Mouse (Mus musculus): ENCODE results near the gene Fam161a. TPM values are rescaled to one million over a fixed set of nuclear protein-coding genes. Genes with fewer than 3 reads are reported as not detected.

Gene Fam161a
- total RNA-seq (2014; fragmentation: Nextera tagmentation) (2.5 and 9.3 TPM in 2 replicates), total RNA-seq (2017) (3.1 and 3.5 TPM in 2 replicates), polyA plus RNA-seq (2012) (0.35 and 0.67 TPM in 2 replicates)

DNA sequence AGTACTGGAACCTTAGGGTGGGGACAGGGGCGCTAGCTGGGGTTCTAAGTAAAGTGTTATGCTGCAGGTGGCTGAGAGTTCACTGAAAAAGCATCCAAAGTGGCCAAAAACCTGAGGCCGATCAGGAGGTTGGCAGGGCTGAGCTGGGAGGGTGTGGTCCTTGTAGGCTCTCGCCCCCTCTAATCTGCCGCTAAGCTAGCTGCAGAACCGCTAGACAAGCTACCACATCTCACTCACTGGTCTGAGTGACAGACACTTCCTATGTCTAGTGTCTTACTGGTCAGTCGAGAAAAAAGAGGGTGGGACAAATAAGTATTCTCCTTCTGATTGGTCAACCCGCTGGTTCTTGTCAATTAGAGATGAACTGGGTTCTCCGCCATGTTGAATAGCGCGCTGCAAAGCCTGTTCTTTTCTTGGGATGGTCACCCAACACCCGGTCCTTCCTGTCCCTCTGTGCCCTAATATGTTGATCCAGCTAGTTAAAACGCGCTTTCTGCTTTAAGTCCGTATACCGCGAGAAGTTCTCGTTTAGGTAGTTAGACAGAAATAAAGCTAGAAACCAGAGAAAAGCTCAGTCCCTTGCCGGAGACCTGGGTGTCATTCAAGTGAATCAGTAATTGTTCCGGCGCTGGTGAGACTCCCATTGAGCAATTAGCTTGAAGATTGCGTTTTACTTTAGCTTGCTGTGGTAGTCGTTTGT, at the start of gene Fam161a:
Fam161a (plus strand) TSS at position 51 of the 700 bp plus-strand sequence.
- peak; percentile 91 for DNase-seq (ENCODE audit: low spot score)
- TF ChIP-seq CTCF (IDR thresholded peaks at IDR 0.05; ENCODE audit: low read depth, low read length), result no peak
- TF ChIP-seq POLR2AphosphoS5 (IDR thresholded peaks at IDR 0.05; ENCODE audit: insufficient replicate concordance, low read depth, low read length), result 0 out of 2 replicates have a peak, but pooled peaks have one; percentile 15
- H3K4me1 ChIP-seq (ENCODE audit: insufficient read depth, low read depth, low read length), result peaks cover 14% of the 10 kb centered on the region

DNA sequence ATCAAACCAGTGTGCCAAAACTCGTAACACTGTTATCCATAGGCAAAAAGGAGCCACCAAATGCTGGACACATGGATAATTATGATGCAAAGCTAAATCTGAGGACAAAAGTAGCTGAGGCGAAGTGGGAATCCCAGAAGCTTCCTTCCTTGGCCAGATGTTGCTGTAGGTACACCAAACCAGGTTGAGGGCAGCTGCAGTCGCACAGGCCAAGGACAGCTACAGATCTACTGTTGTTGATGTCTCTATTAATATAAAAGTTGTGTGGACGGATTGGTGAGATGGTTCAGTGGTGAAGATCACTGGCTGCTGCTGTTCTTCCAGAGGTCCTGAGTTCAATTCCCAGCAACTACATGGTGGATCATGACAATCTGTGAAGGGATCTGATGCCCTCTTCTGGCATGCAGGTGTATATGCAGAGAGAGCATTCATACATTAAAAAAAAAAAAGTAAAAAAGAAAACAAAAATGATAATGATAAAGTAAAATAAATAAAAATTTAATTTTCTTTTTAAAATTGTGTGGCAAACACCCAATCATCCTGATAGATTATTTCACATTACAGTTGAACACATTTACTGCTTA, 49.4 kb upstream of the Fam161a start:
- Histone ChIP-seq H3K9me3 (replicated peaks) (no peaks in the 10 kb centered on the region), H3K36me3 (replicated peaks) (peaks cover 43% of the 10 kb centered on the region), H3K27me3 (ENCODE audit: insufficient read depth, low read length) (no peaks in the 10 kb centered on the region), H3K4me3 (ENCODE audit: low read depth, low read length) (no peak overlapping the region), H3K4me1 (ENCODE audit: insufficient read depth, low read depth, low read length) (peaks cover 6% of the 10 kb centered on the region)
- ATAC-seq (ENCODE audit: extremely low read depth, insufficient number of reproducible peaks, low FRiP score, poor library complexity, severe bottlenecking) (no peak), DNase-seq (ENCODE audit: low spot score) (no peak)
- TF ChIP-seq TAL1 (conservative IDR thresholded peaks at IDR 0.05; ENCODE audit: low read depth, low read length), result no peak
- no peak for TF ChIP-seq POLR2AphosphoS5 (IDR thresholded peaks at IDR 0.05; ENCODE audit: insufficient replicate concordance, low read depth, low read length)
- no peak for TF ChIP-seq GATA2 (IDR thresholded peaks at IDR 0.05; ENCODE audit: borderline replicate concordance, low read depth, low read length)
- TF ChIP-seq CTCF (IDR thresholded peaks at IDR 0.05; ENCODE audit: low read depth, low read length), result no peak

More for the DNA sequence above, at the start of gene Fam161a:
- Histone ChIP-seq H3K27me3 (ENCODE audit: insufficient read depth, low read length) (no peaks in the 10 kb centered on the region), H3K9me3 (replicated peaks) (no peaks in the 10 kb centered on the region), H3K4me3 (ENCODE audit: low read depth, low read length) (peak within 1 kb of the TSS; percentile 75), H3K36me3 (replicated peaks) (peaks cover 36% of the 10 kb centered on the region)
- peak; percentile 88 for ATAC-seq (ENCODE audit: extremely low read depth, insufficient number of reproducible peaks, low FRiP score, poor library complexity, severe bottlenecking)

DNA sequence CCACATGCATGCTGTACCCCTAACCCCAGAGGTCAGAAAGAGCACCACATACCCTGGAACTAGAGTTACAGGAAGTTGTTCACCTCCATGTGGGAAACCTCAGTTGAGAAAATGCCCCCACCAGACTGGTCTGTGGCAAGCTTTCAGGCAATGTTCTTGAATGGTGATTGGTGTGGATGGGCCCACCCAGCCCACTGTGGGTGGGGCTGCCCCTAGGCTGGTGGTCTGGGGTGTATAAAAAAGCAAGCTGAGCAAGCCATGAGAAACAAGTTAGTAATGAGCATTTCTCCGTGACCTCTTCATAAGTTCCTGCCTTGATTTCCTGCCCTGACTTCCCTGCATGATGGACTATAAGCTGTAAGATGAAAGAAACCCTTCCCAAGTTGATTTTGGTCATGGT, 45.2 kb upstream of the Fam161a start:
- TF ChIP-seq POLR2AphosphoS5 (IDR thresholded peaks at IDR 0.05; ENCODE audit: insufficient replicate concordance, low read depth, low read length) (no peak), CTCF (IDR thresholded peaks at IDR 0.05; ENCODE audit: low read depth, low read length) (no peak), GATA2 (IDR thresholded peaks at IDR 0.05; ENCODE audit: borderline replicate concordance, low read depth, low read length) (no peak), GATA1 (IDR thresholded peaks at IDR 0.05; ENCODE audit: borderline replicate concordance, low read length) (no peak), TAL1 (conservative IDR thresholded peaks at IDR 0.05; ENCODE audit: low read depth, low read length) (no peak)
- Histone ChIP-seq H3K27me3 (ENCODE audit: insufficient read depth, low read length) (no peaks in the 10 kb centered on the region), H3K9me3 (replicated peaks) (no peaks in the 10 kb centered on the region), H3K4me3 (ENCODE audit: low read depth, low read length) (no peak overlapping the region), H3K36me3 (replicated peaks) (peaks cover 25% of the 10 kb centered on the region), H3K4me1 (ENCODE audit: insufficient read depth, low read depth, low read length) (peaks cover 4% of the 10 kb centered on the region)
- DNase-seq (ENCODE audit: low spot score), result no peak
- ATAC-seq (ENCODE audit: extremely low read depth, insufficient number of reproducible peaks, low FRiP score, poor library complexity, severe bottlenecking), result no peak

DNA sequence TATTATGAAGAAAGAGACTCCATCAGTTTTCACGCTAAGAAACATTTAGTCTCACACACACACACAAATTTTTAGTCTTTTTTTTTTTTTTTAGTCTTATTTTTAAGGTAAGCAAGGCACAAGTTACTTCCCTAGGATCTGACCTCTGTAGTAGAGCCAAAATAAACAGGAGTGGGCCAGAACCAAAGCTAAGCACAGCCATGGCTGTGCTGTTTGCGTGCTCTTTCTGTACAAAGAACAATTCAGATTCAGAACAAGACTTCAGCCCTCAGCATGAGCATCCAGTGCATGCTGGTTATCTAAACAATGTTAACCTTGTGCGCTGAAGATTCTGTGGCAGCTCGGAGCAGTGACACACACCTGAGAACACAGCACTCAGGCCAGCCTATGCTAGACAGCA, 42.9 kb upstream of the Fam161a start:
- ATAC-seq (ENCODE audit: extremely low read depth, insufficient number of reproducible peaks, low FRiP score, poor library complexity, severe bottlenecking) (no peak), DNase-seq (ENCODE audit: low spot score) (no peak)
- TF ChIP-seq TAL1 (conservative IDR thresholded peaks at IDR 0.05; ENCODE audit: low read depth, low read length) (no peak), GATA2 (IDR thresholded peaks at IDR 0.05; ENCODE audit: borderline replicate concordance, low read depth, low read length) (no peak), POLR2AphosphoS5 (IDR thresholded peaks at IDR 0.05; ENCODE audit: insufficient replicate concordance, low read depth, low read length) (no peak), CTCF (IDR thresholded peaks at IDR 0.05; ENCODE audit: low read depth, low read length) (no peak), GATA1 (IDR thresholded peaks at IDR 0.05; ENCODE audit: borderline replicate concordance, low read length) (no peak)
- H3K4me1 ChIP-seq (ENCODE audit: insufficient read depth, low read depth, low read length), result peaks cover 3% of the 10 kb centered on the region
- H3K9me3 ChIP-seq (replicated peaks), result no peaks in the 10 kb centered on the region
- H3K4me3 ChIP-seq (ENCODE audit: low read depth, low read length), result no peak overlapping the region
- peaks cover 25% of the 10 kb centered on the region for H3K36me3 ChIP-seq (replicated peaks)
- no peaks in the 10 kb centered on the region for H3K27me3 ChIP-seq (ENCODE audit: insufficient read depth, low read length)

DNA sequence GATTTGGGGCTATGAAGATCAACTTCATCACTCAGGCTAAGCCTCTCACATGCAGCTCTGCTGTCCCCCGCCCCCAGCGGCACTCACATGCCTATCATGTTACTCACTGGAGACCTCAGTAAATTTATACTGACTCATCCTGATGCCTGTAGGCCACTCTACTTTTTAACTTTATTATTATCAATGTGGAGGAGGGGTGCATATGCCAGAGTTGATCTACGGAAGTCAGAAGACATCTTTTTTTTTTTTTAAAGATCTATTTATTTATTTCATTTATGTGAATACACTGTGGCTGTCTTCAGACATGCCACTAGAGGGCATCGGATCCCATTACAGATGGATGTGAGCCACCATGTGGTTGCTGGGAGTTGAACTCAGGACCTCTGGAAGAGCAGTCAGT, 41.8 kb upstream of the Fam161a start:
- TF ChIP-seq CTCF (IDR thresholded peaks at IDR 0.05; ENCODE audit: low read depth, low read length) (no peak), GATA1 (IDR thresholded peaks at IDR 0.05; ENCODE audit: borderline replicate concordance, low read length) (no peak), POLR2AphosphoS5 (IDR thresholded peaks at IDR 0.05; ENCODE audit: insufficient replicate concordance, low read depth, low read length) (no peak), TAL1 (conservative IDR thresholded peaks at IDR 0.05; ENCODE audit: low read depth, low read length) (no peak), GATA2 (IDR thresholded peaks at IDR 0.05; ENCODE audit: borderline replicate concordance, low read depth, low read length) (no peak)
- H3K36me3 ChIP-seq (replicated peaks), result peaks cover 21% of the 10 kb centered on the region

DNA sequence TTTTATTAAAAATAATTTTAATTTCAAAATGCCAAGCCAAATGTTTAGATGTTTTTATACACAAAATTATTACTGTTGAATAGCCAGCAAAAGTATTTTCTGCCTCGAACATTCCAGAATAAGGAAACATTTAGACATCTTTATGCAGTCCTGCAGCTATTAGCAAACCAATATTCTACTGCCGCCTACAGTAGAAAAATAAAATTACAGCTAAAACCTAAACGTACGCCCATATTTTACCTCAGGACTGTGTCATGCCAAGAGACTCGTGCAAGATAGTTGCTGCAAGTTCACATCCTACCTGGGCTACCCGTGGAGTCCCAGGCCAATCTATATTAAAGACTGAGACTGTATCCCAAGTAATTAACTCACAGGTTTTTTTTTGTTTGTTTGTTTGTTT, 37.8 kb upstream of the Fam161a start:
- H3K4me3 ChIP-seq (ENCODE audit: low read depth, low read length), result no peak overlapping the region
- DNase-seq (ENCODE audit: low spot score), result no peak
- H3K36me3 ChIP-seq (replicated peaks), result peaks cover 38% of the 10 kb centered on the region
- H3K4me1 ChIP-seq (ENCODE audit: insufficient read depth, low read depth, low read length), result peaks cover 21% of the 10 kb centered on the region
- H3K27me3 ChIP-seq (ENCODE audit: insufficient read depth, low read length), result no peaks in the 10 kb centered on the region
- peaks cover 12% of the 10 kb centered on the region for H3K9me3 ChIP-seq (replicated peaks)
- TF ChIP-seq CTCF (IDR thresholded peaks at IDR 0.05; ENCODE audit: low read depth, low read length) (peak; percentile 53), GATA1 (IDR thresholded peaks at IDR 0.05; ENCODE audit: borderline replicate concordance, low read length) (no peak)
- no peak for ATAC-seq (ENCODE audit: extremely low read depth, insufficient number of reproducible peaks, low FRiP score, poor library complexity, severe bottlenecking)

More for the DNA sequence above, 41.8 kb upstream of the Fam161a start:
- no peaks in the 10 kb centered on the region for H3K27me3 ChIP-seq (ENCODE audit: insufficient read depth, low read length)
- peaks cover 3% of the 10 kb centered on the region for H3K4me1 ChIP-seq (ENCODE audit: insufficient read depth, low read depth, low read length)
- H3K9me3 ChIP-seq (replicated peaks), result no peaks in the 10 kb centered on the region
- DNase-seq (ENCODE audit: low spot score) (no peak), ATAC-seq (ENCODE audit: extremely low read depth, insufficient number of reproducible peaks, low FRiP score, poor library complexity, severe bottlenecking) (peak; percentile 84)
- no peak overlapping the region for H3K4me3 ChIP-seq (ENCODE audit: low read depth, low read length)

Measured in G1E (cell line).